Mouse (Mus musculus): ENCODE measurements around the gene Dhfr.

- TF ChIP-seq RAD21 (IDR thresholded peaks at IDR 0.05; ENCODE audit: low read depth, low read length) (no peak), CTCF (IDR thresholded peaks at IDR 0.05 in 2 of 3, conservative IDR thresholded peaks at IDR 0.05 in 1 of 3; ENCODE audit: control insufficient read depth in 1 of 3, insufficient read depth in 1 of 3, low read depth in 2 of 3, low read length in 3 of 3, poor library complexity in 1 of 3, severe bottlenecking in 1 of 3) (no peak)
Observed at GRCm38 (mm10) chr13:92370811-92371210, 16.3 kb downstream of the Dhfr start.

All from MEL (cell line).